Mouse (Mus musculus) bone marrow macrophage, adult 2 months (primary cell): ENCODE data around the gene Clint1.

Experiments used
- CTCF ChIP-seq: IDR thresholded peaks from 2 replicates; pipeline ENCODE4 v1.5.1; 2012; ENCODE audit warnings: low read depth, mild to moderate bottlenecking, low read length, moderate library complexity
- POLR2A ChIP-seq: IDR thresholded peaks from 2 replicates; pipeline ENCODE4 v1.6.1; 2012; ENCODE audit warnings: mild to moderate bottlenecking, low read depth, low read length, borderline replicate concordance

DNA sequence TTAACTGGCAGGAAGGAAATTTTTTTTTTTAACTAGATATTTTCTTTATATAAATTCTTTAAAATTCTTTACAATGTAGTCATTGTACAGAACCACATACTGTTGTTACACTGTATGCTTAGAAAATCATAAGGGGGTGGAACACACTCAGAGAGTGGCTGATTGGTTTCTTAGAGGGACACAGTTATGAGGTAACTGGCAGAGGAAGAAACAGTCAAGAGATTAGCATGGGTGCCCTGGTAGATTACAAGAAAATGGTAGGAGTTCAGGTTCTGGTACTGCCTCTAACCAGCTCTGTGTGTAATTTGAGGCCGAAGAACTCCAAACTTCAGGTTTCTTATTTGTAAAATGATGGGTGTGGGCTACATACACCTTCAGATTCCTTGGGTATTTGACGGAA, 2.1 kb downstream of the Clint1 start:
- TF ChIP-seq CTCF: no peak
- no peak for TF ChIP-seq POLR2A
